Comparison of ENCODE assay signal across 12 mouse cellular contexts in the genomic region with DNA sequence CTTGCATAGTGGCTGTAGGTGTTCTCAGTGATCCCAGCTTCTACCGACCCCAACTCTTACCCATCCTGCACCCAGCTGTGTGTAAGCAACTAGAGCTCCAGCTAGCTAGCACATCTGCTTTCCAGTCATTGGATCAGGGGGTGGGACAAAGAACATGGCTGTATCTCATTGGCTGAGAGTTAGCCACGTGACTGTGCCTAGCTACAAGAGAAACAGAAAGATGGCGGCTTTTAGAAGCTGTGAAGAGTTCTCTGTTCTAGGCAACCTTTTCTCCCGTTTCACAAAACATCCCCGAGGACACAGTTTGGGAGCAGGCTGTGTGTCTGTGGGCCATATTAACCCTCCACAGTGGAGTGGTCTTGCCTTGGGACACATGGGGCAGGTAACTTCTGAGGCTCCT. TPM values are rescaled to one million over a fixed set of nuclear protein-coding genes. Genes with fewer than 3 reads are reported as not detected.
DNase-seq lines count a peak whose midpoint lies in the region; ATAC-seq and TF ChIP-seq lines count a peak whose summit lies in the region.
"Had no signal": no experiment of that assay in that cellular context is flagged by ENCODE, and none has a peak within 500 bp of the region (broad histone marks: within the 10 kb centered on the region; RNA-seq: fewer than 3 reads in every experiment).

No protein-coding gene starts in this region.

- no peak overlapping the region for H3ac ChIP-seq in myocyte (ENCODE audit: control insufficient read depth, insufficient read length)

- H3K9me3 ChIP-seq in lung, embryonic 14.5 days (ENCODE audit: low read depth, low read length): no peaks in the 10 kb centered on the region
- no peaks in the 10 kb centered on the region for H3K9me3 ChIP-seq in embryonic facial prominence, embryonic 13.5 days

- TF ChIP-seq CTCF in lung, embryonic 14.5 days (IDR thresholded peaks at IDR 0.05; ENCODE audit: low read depth): no peak

- no peak overlapping the region for H3K4me3 ChIP-seq in lung, embryonic 14.5 days (ENCODE audit: low read depth, low read length)
- H3K4me3 ChIP-seq in embryonic facial prominence, embryonic 13.5 days: no peak overlapping the region
- H3K4me3 ChIP-seq in myocyte: no peak overlapping the region
- H3K4me3 ChIP-seq: erythroblast, embryonic 14.5 days had no signal

- TF ChIP-seq POLR2A in myocyte (IDR thresholded peaks at IDR 0.05; ENCODE audit: insufficient read length, low read depth): no peak

- WGBS in lung, embryonic 14.5 days: 60% methylated on average over 5 of the region's 5 CpGs
- WGBS in embryonic facial prominence, embryonic 13.5 days: 65% methylated on average over 5 of the region's 5 CpGs

- no peaks in the 10 kb centered on the region for H3K36me3 ChIP-seq in lung, embryonic 14.5 days (ENCODE audit: insufficient read depth)
- no peaks in the 10 kb centered on the region for H3K36me3 ChIP-seq in embryonic facial prominence, embryonic 13.5 days
- H3K36me3 ChIP-seq in myocyte (ENCODE audit: control insufficient read depth, insufficient read depth): no peaks in the 10 kb centered on the region

- no peaks in the 10 kb centered on the region for H3K79me2 ChIP-seq in myocyte (ENCODE audit: control insufficient read depth, insufficient read depth)

- H3K4me2 ChIP-seq in lung, embryonic 14.5 days: peak overlapping the region; percentile 29
- H3K4me2 ChIP-seq in embryonic facial prominence, embryonic 13.5 days: peak overlapping the region; percentile 24
- H3K4me2 ChIP-seq in myocyte (ENCODE audit: low read depth): no peak overlapping the region

- H3K4me1 ChIP-seq in lung, embryonic 14.5 days (ENCODE audit: insufficient read depth): no peaks in the 10 kb centered on the region
- no peaks in the 10 kb centered on the region for H3K4me1 ChIP-seq in embryonic facial prominence, embryonic 13.5 days

- no peak overlapping the region for H3K27ac ChIP-seq in lung, embryonic 14.5 days (ENCODE audit: low read depth)
- no peak overlapping the region for H3K27ac ChIP-seq in embryonic facial prominence, embryonic 13.5 days

- peak; percentile 24 for DNase-seq in cerebellum, adult 9-11 months
- no peak for DNase-seq in cerebellum, postnatal 14 days
- peak; percentile 40 for DNase-seq in lung, embryonic 14.5 days
- no peak for DNase-seq in lung, adult 18-20 months
- DNase-seq in natural killer cell, adult 2 months (ENCODE audit: low spot score in 2 of 2): no peak
- no peak for DNase-seq in ovary, postnatal 36 days (ENCODE audit: low spot score)
- DNase-seq: kidney, adult 11 months had no signal

- no peaks in the 10 kb centered on the region for H3K27me3 ChIP-seq in lung, embryonic 14.5 days (ENCODE audit: insufficient read depth, low read length)
- no peaks in the 10 kb centered on the region for H3K27me3 ChIP-seq in embryonic facial prominence, embryonic 13.5 days
- no peaks in the 10 kb centered on the region for H3K27me3 ChIP-seq in myocyte (ENCODE audit: control insufficient read depth, insufficient read depth, insufficient read length)

- H3K9ac ChIP-seq in lung, embryonic 14.5 days: no peak overlapping the region
- H3K9ac ChIP-seq in embryonic facial prominence, embryonic 13.5 days: no peak overlapping the region

- no peak for ATAC-seq in lung, embryonic 14.5 days (ENCODE audit: insufficient read depth)
- no peak for ATAC-seq in embryonic facial prominence, embryonic 13.5 days (ENCODE audit: insufficient number of reproducible peaks, insufficient read depth, low FRiP score, low TSS enrichment, low read depth)
- ATAC-seq: activated CD4-positive, CD25-positive, alpha-beta regulatory T cell, adult 4 months; lung, postnatal 0 days had no signal

TF ChIP-seq in myocyte, 11 proteins besides CTCF, POLR2A, EP300 and RAD21:
- peak; percentile 70 for TF ChIP-seq USF1 (IDR thresholded peaks at IDR 0.05; ENCODE audit: low read depth)
- no peak for TF ChIP-seq MYOG (IDR thresholded peaks at IDR 0.05; ENCODE audit: control insufficient read depth in 1 of 3, insufficient read depth in 1 of 3, insufficient read length in 2 of 3, low read depth in 2 of 3)
- TF ChIP-seq MYOD1 (IDR thresholded peaks at IDR 0.05; ENCODE audit: control insufficient read depth in 1 of 3, insufficient read length in 2 of 3, low read depth in 2 of 3): no peak
- TF ChIP-seq SRF (IDR thresholded peaks at IDR 0.05; ENCODE audit: control insufficient read depth, insufficient read length, low read depth): no peak
- TF ChIP-seq REST (IDR thresholded peaks at IDR 0.05; ENCODE audit: insufficient read depth, insufficient read length): no peak
- TF ChIP-seq POLR2AphosphoS2 (IDR thresholded peaks at IDR 0.05; ENCODE audit: insufficient read length, low read depth): no peak
- TF ChIP-seq E2F4 (IDR thresholded peaks at IDR 0.05; ENCODE audit: insufficient read depth): no peak
- TF ChIP-seq TCF12 (IDR thresholded peaks at IDR 0.05; ENCODE audit: insufficient read depth, poor library complexity, severe bottlenecking): no peak

RNA-seq across cellular contexts. Expression of gene Tab1, which starts 17.7 kb away (rescaled TPM):
- polyA plus RNA-seq in lung, embryonic 14.5 days (2014; fragmentation: Nextera tagmentation; extraction: Ambion mirVana): 32.5 and 34.2 TPM in 2 replicates
- 47.7 and 48.0 TPM in 2 replicates for polyA plus RNA-seq in embryonic facial prominence, embryonic 13.5 days (2015; fragmentation: Nextera tagmentation; extraction: Ambion mirVana)
- 33.3 TPM for polyA plus RNA-seq in myocyte (2012; fragmentation: generic; extraction: Trizol)

RNA-seq across cellular contexts. Expression of gene Rpl3, which starts 23.6 kb away (rescaled TPM):
- polyA plus RNA-seq in lung, embryonic 14.5 days (2014; fragmentation: Nextera tagmentation; extraction: Ambion mirVana): 1,315 and 1,365 TPM in 2 replicates
- polyA plus RNA-seq in embryonic facial prominence, embryonic 13.5 days (2015; fragmentation: Nextera tagmentation; extraction: Ambion mirVana): 1,097 and 1,210 TPM in 2 replicates
- polyA plus RNA-seq in myocyte (2012; fragmentation: generic; extraction: Trizol): 1,089 TPM

RNA-seq across cellular contexts. Expression of gene Syngr1, which starts 24.1 kb away (rescaled TPM):
- 14.7 and 14.9 TPM in 2 replicates for polyA plus RNA-seq in lung, embryonic 14.5 days (2014; fragmentation: Nextera tagmentation; extraction: Ambion mirVana)
- polyA plus RNA-seq in embryonic facial prominence, embryonic 13.5 days (2015; fragmentation: Nextera tagmentation; extraction: Ambion mirVana): 7.0 and 8.7 TPM in 2 replicates
- 54.7 TPM for polyA plus RNA-seq in myocyte (2012; fragmentation: generic; extraction: Trizol)

RNA-seq across cellular contexts. Expression of gene Mgat3, which starts 58.3 kb away (rescaled TPM):
- polyA plus RNA-seq in lung, embryonic 14.5 days (2014; fragmentation: Nextera tagmentation; extraction: Ambion mirVana): 6.1 and 7.7 TPM in 2 replicates
- 7.7 and 8.3 TPM in 2 replicates for polyA plus RNA-seq in embryonic facial prominence, embryonic 13.5 days (2015; fragmentation: Nextera tagmentation; extraction: Ambion mirVana)
- polyA plus RNA-seq in myocyte (2012; fragmentation: generic; extraction: Trizol): 9.7 TPM
- polyA plus RNA-seq: erythroblast, embryonic 14.5 days had no signal

Comparison
In these comparisons a context has a peak if more than half of its experiments do, and no peak if none do; other contexts are left out.
1. DNase-seq: peak in cerebellum, adult 9-11 months (single experiment) and lung, embryonic 14.5 days (single experiment); none in cerebellum, postnatal 14 days (0 of 2), lung, adult 18-20 months (0 of 2), natural killer cell, adult 2 months (0 of 2) and ovary, postnatal 36 days (single experiment).